ENCODE assay signal across 21 mouse cellular contexts in the genomic region with DNA sequence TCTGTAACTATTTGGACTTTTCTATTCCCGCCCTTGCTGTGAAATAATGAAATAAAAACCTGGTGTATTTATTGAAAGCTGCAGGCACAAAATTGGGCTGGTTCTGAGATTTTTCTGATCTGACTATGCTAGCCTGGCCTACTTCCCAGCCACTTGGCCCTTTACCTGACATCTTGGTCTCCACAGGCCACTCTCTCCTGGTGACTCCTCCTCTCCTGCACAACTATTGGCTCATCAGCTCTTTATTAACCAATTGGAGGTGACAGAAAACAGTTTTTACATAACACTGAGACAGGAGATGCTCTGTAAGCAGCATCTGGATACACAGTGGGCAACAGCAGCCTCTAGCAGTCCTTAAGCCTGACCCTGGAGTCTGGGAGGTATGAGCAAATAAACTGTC.
DNase-seq lines count a peak whose midpoint lies in the region; ATAC-seq lines count a peak whose summit lies in the region.
"Had no signal": no experiment of that assay in that cellular context is flagged by ENCODE, and none has a peak within 500 bp of the region (broad histone marks: within the 10 kb centered on the region; RNA-seq: fewer than 3 reads in every experiment).

No protein-coding gene starts in this region.

- H3K9ac ChIP-seq in heart, embryonic 11.5 days (ENCODE audit: low read depth, low read length), result no peak overlapping the region
- H3K9ac ChIP-seq in heart, embryonic 12.5 days, result no peak overlapping the region
- H3K9ac ChIP-seq: forebrain, embryonic 12.5 days; hindbrain, embryonic 13.5 days; limb, embryonic 13.5 days; liver, embryonic 13.5 days; lung, embryonic 14.5 days had no signal

- ATAC-seq in heart, embryonic 11.5 days (replicated peaks; ENCODE audit: insufficient number of reproducible peaks, low FRiP score, low TSS enrichment), result no peak
- no peak for ATAC-seq in heart, embryonic 12.5 days (ENCODE audit: insufficient number of reproducible peaks, low FRiP score)
- ATAC-seq: inflammation-experienced regulatory T-cells, adult 6 months had no signal

- H3K4me2 ChIP-seq in heart, embryonic 11.5 days, result no peak overlapping the region
- no peak overlapping the region for H3K4me2 ChIP-seq in heart, embryonic 12.5 days
- H3K4me2 ChIP-seq: forebrain, embryonic 12.5 days; hindbrain, embryonic 13.5 days; limb, embryonic 13.5 days; liver, embryonic 13.5 days; lung, embryonic 14.5 days; midbrain, embryonic 11.5 days had no signal

- no peak overlapping the region for H3K27ac ChIP-seq in heart, embryonic 11.5 days (ENCODE audit: low read depth, low read length)
- H3K27ac ChIP-seq in heart, embryonic 12.5 days (ENCODE audit: poor library complexity, severe bottlenecking), result no peak overlapping the region
- H3K27ac ChIP-seq: forebrain, embryonic 12.5 days; hindbrain, embryonic 13.5 days; limb, embryonic 13.5 days; liver, embryonic 13.5 days had no signal

- no peaks in the 10 kb centered on the region for H3K4me1 ChIP-seq in heart, embryonic 11.5 days (ENCODE audit: control insufficient read depth, insufficient read depth, low read length)
- peaks cover 4% of the 10 kb centered on the region; the same call in 1 of the 2 replicates for H3K4me1 ChIP-seq in heart, embryonic 12.5 days (replicated peaks)
- H3K4me1 ChIP-seq: forebrain, embryonic 12.5 days; hindbrain, embryonic 13.5 days; limb, embryonic 13.5 days had no signal

- no peaks in the 10 kb centered on the region for H3K36me3 ChIP-seq in heart, embryonic 11.5 days (ENCODE audit: control insufficient read depth, insufficient read depth, low read length)
- no peaks in the 10 kb centered on the region for H3K36me3 ChIP-seq in heart, embryonic 12.5 days
- H3K36me3 ChIP-seq: forebrain, embryonic 12.5 days; hindbrain, embryonic 13.5 days; limb, embryonic 13.5 days; liver, embryonic 13.5 days had no signal

- H3K27me3 ChIP-seq in heart, embryonic 11.5 days (ENCODE audit: control insufficient read depth, insufficient read depth, low read length), result no peaks in the 10 kb centered on the region
- no peaks in the 10 kb centered on the region for H3K27me3 ChIP-seq in heart, embryonic 12.5 days (replicated peaks)
- H3K27me3 ChIP-seq: forebrain, embryonic 12.5 days; hindbrain, embryonic 13.5 days; limb, embryonic 13.5 days; liver, embryonic 13.5 days had no signal

- peak; percentile 40 for DNase-seq in heart, adult 11 months
- DNase-seq in NIH3T3 (ENCODE audit: low read depth), result peak; percentile 86
- DNase-seq in gastrocnemius, adult 18-20 months (ENCODE audit: low spot score), result peak; percentile 48
- DNase-seq in gastrocnemius, postnatal 4 days (ENCODE audit: low spot score in 2 of 2), result peak; percentile 38 to 55
- no peak for DNase-seq in Muller cell, postnatal 12 days (ENCODE audit: inconsistent ontology term)
- DNase-seq: B cell, adult 2 months; cerebellum, adult 9-11 months; embryo, embryonic 11 days; heart, postnatal 10 days; kidney, postnatal 36 days; liver, embryonic 13.5 days; lung, embryonic 14.5 days; retina, postnatal 1 day; thymus, postnatal 25 days had no signal

- no peak overlapping the region for H3K4me3 ChIP-seq in heart, embryonic 11.5 days (ENCODE audit: low read depth, low read length)
- no peak overlapping the region for H3K4me3 ChIP-seq in heart, embryonic 12.5 days
- H3K4me3 ChIP-seq: forebrain, embryonic 12.5 days; hindbrain, embryonic 13.5 days; limb, embryonic 13.5 days; liver, embryonic 13.5 days had no signal

- no peaks in the 10 kb centered on the region for H3K9me3 ChIP-seq in heart, embryonic 11.5 days (replicated peaks; ENCODE audit: control insufficient read depth, low read length)
- no peaks in the 10 kb centered on the region for H3K9me3 ChIP-seq in heart, embryonic 12.5 days (replicated peaks)
- H3K9me3 ChIP-seq: forebrain, embryonic 12.5 days; hindbrain, embryonic 13.5 days; limb, embryonic 13.5 days; liver, embryonic 13.5 days had no signal

- 82% methylated on average over 1 of the region's 1 CpGs for WGBS in heart, embryonic 11.5 days (ENCODE audit: insufficient replicate concordance)
- 81% methylated on average over 1 of the region's 1 CpGs for WGBS in heart, embryonic 12.5 days
